Mouse (Mus musculus) gastrocnemius, postnatal 14 days (tissue): ENCODE results near the gene Rfx7. TPM values are rescaled to one million over a fixed set of nuclear protein-coding genes. Genes with fewer than 3 reads are reported as not detected.
"Not testable (repeated sequence)": the region's sequence is repeated elsewhere in the genome, so short reads cannot be mapped to it uniquely, and the experiment has no call there.

Experiments used
- DNase-seq: peaks from one replicate; pipeline ENCODE4 v3.0.0; 2021; ENCODE audit warnings: mixed read lengths
- intact Hi-C: fragments of 180-260 bp; cut with DNase I; formaldehyde crosslinking; loops from one replicate; pipeline ENCODE4 v1.15.1; 2025; ENCODE audit warnings: low total_unique reads
- total RNA-seq, 2 experiments: library from RNA; stranded (reverse); gene quantifications; 2 replicates each; pipeline ENCODE4 v1.2.3; 2021

Gene Rfx7
- total RNA-seq, 2 experiments from 2014 or later = 22.1 to 23.7 TPM

- intact Hi-C loops = no loop called here
- DNase-seq = no peak
Measured at GRCm38 (mm10) chr9:72534985-72535384, 2.9 kb downstream of the Rfx7 start.

- intact Hi-C loops = no loop called here
- DNase-seq = no peak
Measured at GRCm38 (mm10) chr9:72535394-72535793, 3.4 kb downstream of the Rfx7 start.

GRCm38 (mm10) chr9:72537086-72537485 is 5.0 kb downstream of the Rfx7 start:
- no peak for DNase-seq
- intact Hi-C loops = no loop called here

GRCm38 (mm10) chr9:72543590-72543989 is 11.6 kb downstream of the Rfx7 start:
- DNase-seq = no peak
- intact Hi-C loops = no loop called here

- DNase-seq = no peak
- intact Hi-C loops = no loop called here
Measured at GRCm38 (mm10) chr9:72558780-72559179, 26.7 kb downstream of the Rfx7 start.

- no peak for DNase-seq
- intact Hi-C loops = no loop called here
Measured at GRCm38 (mm10) chr9:72560316-72560715, 28.3 kb downstream of the Rfx7 start.

GRCm38 (mm10) chr9:72563277-72563676 is 31.2 kb downstream of the Rfx7 start:
- DNase-seq = no peak

GRCm38 (mm10) chr9:72567116-72567515 is 35.1 kb downstream of the Rfx7 start:
- intact Hi-C loops = no loop called here
- no peak for DNase-seq

More at GRCm38 (mm10) chr9:72563277-72563676, 31.2 kb downstream of the Rfx7 start:
- intact Hi-C loops = no loop called here

- no peak for DNase-seq
- intact Hi-C loops = no loop called here
Measured at GRCm38 (mm10) chr9:72580216-72580615, 48.2 kb downstream of the Rfx7 start.

GRCm38 (mm10) chr9:72590861-72591260 is 58.8 kb downstream of the Rfx7 start:
- no peak for DNase-seq
- intact Hi-C loops = no loop called here

- no peak for DNase-seq
- intact Hi-C loops = no loop called here
Measured at GRCm38 (mm10) chr9:72592016-72592415, 60.0 kb downstream of the Rfx7 start.

GRCm38 (mm10) chr9:72594656-72595055 is 62.6 kb downstream of the Rfx7 start:
- DNase-seq, intact Hi-C loops: not testable (repeated sequence)

GRCm38 (mm10) chr9:72600142-72600541 is 68.1 kb downstream of the Rfx7 start:
- intact Hi-C loops = no loop called here
- no peak for DNase-seq

- intact Hi-C loops = loop anchor here (10.0 kb wide), 1 partner anchor 65 kb away; no protein-coding TSS in a partner anchor
- no peak for DNase-seq
Measured at GRCm38 (mm10) chr9:72609771-72610170, 77.7 kb downstream of the Rfx7 start.

GRCm38 (mm10) chr9:72613884-72614283 is 81.8 kb downstream of the Rfx7 start:
- intact Hi-C loops = loop anchor here (10.0 kb wide), 1 partner anchor 61 kb away; no protein-coding TSS in a partner anchor

GRCm38 (mm10) chr9:72614786-72615480 is 82.9 kb downstream of the Rfx7 start:
- intact Hi-C loops = loop anchor here (10.0 kb wide), 1 partner anchor 60 kb away; no protein-coding TSS in a partner anchor
- DNase-seq = peak; percentile 29

More at GRCm38 (mm10) chr9:72613884-72614283, 81.8 kb downstream of the Rfx7 start:
- peak; percentile 64 for DNase-seq

GRCm38 (mm10) chr9:72618037-72618436 is 86.0 kb downstream of the Rfx7 start:
- intact Hi-C loops = loop anchor here (10.0 kb wide), 1 partner anchor 57 kb away; no protein-coding TSS in a partner anchor
- no peak for DNase-seq

- intact Hi-C loops = no loop called here
- no peak for DNase-seq
Measured at GRCm38 (mm10) chr9:72623605-72624004, 91.6 kb downstream of the Rfx7 start.

GRCm38 (mm10) chr9:72627598-72627997 is 95.6 kb downstream of the Rfx7 start:
- intact Hi-C loops = no loop called here
- DNase-seq = no peak

GRCm38 (mm10) chr9:72628591-72628990 is 96.6 kb downstream of the Rfx7 start:
- intact Hi-C loops = no loop called here
- DNase-seq = peak; percentile 49

GRCm38 (mm10) chr9:72632198-72632597 is 100.2 kb downstream of the Rfx7 start:
- intact Hi-C loops = no loop called here
- DNase-seq = no peak
